Mouse (Mus musculus) hindbrain, postnatal 0 days (tissue): ENCODE measurements at regions not wholly inside any gene's neighbourhood (a gene's known extent, or its start where the extent isn't known, plus 50 kb on each side); places are given as distances from the start of the nearest gene placed in this dataset.

ENCODE experiments used
- ATAC-seq: fragments of 200-750 bp; cut with Nextera tagmentation; 2 replicates; pipeline ENCODE4 v1.8.0; 2017; ENCODE audit warnings: mild to moderate bottlenecking, moderate TSS enrichment, moderate library complexity
- DNase-seq: peaks from one replicate; pipeline ENCODE4 v3.0.0-alpha.2; 2015; ENCODE audit warnings: low spot score
- H3K27ac ChIP-seq: fragments of 300-500 bp; sonication (generic); 2 replicates; pipeline ENCODE4 v1.5.1; 2014; ENCODE audit warnings: mild to moderate bottlenecking
- H3K27me3 ChIP-seq: fragments of 300-500 bp; sonication (generic); 2 replicates; pipeline ENCODE4 v1.6.1; 2014; ENCODE audit warnings: low read length, mixed read lengths; ENCODE audit not compliant: insufficient read depth
- H3K36me3 ChIP-seq: fragments of 300-500 bp; sonication (generic); 2 replicates; pipeline ENCODE4 v1.6.1; 2014; ENCODE audit warnings: low read length, mixed read lengths; ENCODE audit not compliant: insufficient read depth
- H3K4me1 ChIP-seq: fragments of 300-500 bp; sonication (generic); 2 replicates; pipeline ENCODE4 v1.6.1; 2014; ENCODE audit warnings: antibody characterized with exemption, low read length, mixed read lengths; ENCODE audit not compliant: insufficient read depth
- H3K4me2 ChIP-seq: fragments of 300-500 bp; sonication (generic); 2 replicates; pipeline ENCODE4 v1.6.1; 2014; ENCODE audit warnings: low read depth, mild to moderate bottlenecking, low read length, moderate library complexity, mixed read lengths
- H3K4me3 ChIP-seq: fragments of 300-500 bp; sonication (generic); 2 replicates; pipeline ENCODE4 v1.5.1; 2014; ENCODE audit warnings: low read length
- H3K9ac ChIP-seq: fragments of 300-500 bp; sonication (generic); replicated peaks from 2 replicates; pipeline ENCODE4 v1.6.1; 2014; ENCODE audit warnings: mild to moderate bottlenecking, low read length, moderate library complexity, mixed read lengths
- H3K9me3 ChIP-seq: fragments of 300-500 bp; sonication (generic); 2 replicates; pipeline ENCODE4 v1.6.1; 2016; ENCODE audit warnings: low read length, mixed read lengths
- CTCF ChIP-seq: IDR thresholded peaks from 2 replicates; pipeline ENCODE4 v1.5.1; 2016; ENCODE audit warnings: antibody characterized with exemption, control low read depth, low read depth
- WGBS: fragments of 180-500 bp; shearing (Covaris S2); extraction: QIAGEN DNeasy Blood & Tissue Kit; methylation state at CpG from one replicate; pipeline ENCODE4 v1.1.7; 2014; 5-methylcytosine and 5-hydroxymethylcytosine counted together

- Histone ChIP-seq H3K9ac (no peak overlapping the region), H3K4me2 (no peak overlapping the region), H3K9me3 (no peaks in the 10 kb centered on the region), H3K27me3 (no peaks in the 10 kb centered on the region), H3K4me1 (no peaks in the 10 kb centered on the region; the same call in 1 of the 2 replicates), H3K36me3 (no peaks in the 10 kb centered on the region), H3K4me3 (no peak overlapping the region), H3K27ac (no peak overlapping the region)
- 0 out of 2 replicates have a peak, but pooled peaks have one; percentile 21 for ATAC-seq
- no peak for TF ChIP-seq CTCF
- peak; percentile 25 for DNase-seq
- 49% methylated on average over 7 of the region's 7 CpGs for WGBS
These were observed 174.0 kb upstream of the Cops8 start for GRCm38 (mm10) chr1:90428774-90429173.

GRCm38 (mm10) chr1:90430480-90430879, 172.3 kb upstream of the Cops8 start:
- Histone ChIP-seq H3K27ac (no peak overlapping the region), H3K4me3 (no peak overlapping the region), H3K36me3 (no peaks in the 10 kb centered on the region), H3K4me2 (no peak overlapping the region), H3K9me3 (no peaks in the 10 kb centered on the region), H3K4me1 (no peaks in the 10 kb centered on the region; the same call in 1 of the 2 replicates), H3K9ac (no peak overlapping the region), H3K27me3 (no peaks in the 10 kb centered on the region)
- ATAC-seq (no peak), DNase-seq (no peak)
- 87% methylated on average over 9 of the region's 9 CpGs for WGBS
- TF ChIP-seq CTCF: no peak

GRCm38 (mm10) chr1:90431783-90432182, 171.0 kb upstream of the Cops8 start:
- no peaks in the 10 kb centered on the region for H3K27me3 ChIP-seq
- H3K4me1 ChIP-seq: no peaks in the 10 kb centered on the region; the same call in 1 of the 2 replicates
- H3K4me3 ChIP-seq: no peak overlapping the region
- no peak overlapping the region for H3K27ac ChIP-seq
- no peaks in the 10 kb centered on the region for H3K36me3 ChIP-seq
- no peak for TF ChIP-seq CTCF
- 65% methylated on average over 6 of the region's 6 CpGs for WGBS
- ATAC-seq (no peak), DNase-seq (no peak)
- H3K9me3 ChIP-seq: no peaks in the 10 kb centered on the region
- H3K4me2 ChIP-seq: no peak overlapping the region
- no peak overlapping the region for H3K9ac ChIP-seq

GRCm38 (mm10) chr1:90433911-90434310, 168.9 kb upstream of the Cops8 start:
- no peak overlapping the region for H3K9ac ChIP-seq
- no peak for TF ChIP-seq CTCF
- no peak overlapping the region for H3K4me2 ChIP-seq
- WGBS: 77% methylated on average over 5 of the region's 5 CpGs
- no peak for DNase-seq
- H3K4me1 ChIP-seq: no peaks in the 10 kb centered on the region; the same call in 1 of the 2 replicates
- ATAC-seq: no peak
- H3K4me3 ChIP-seq: no peak overlapping the region
- no peaks in the 10 kb centered on the region for H3K36me3 ChIP-seq
- no peak overlapping the region for H3K27ac ChIP-seq
- H3K27me3 ChIP-seq: no peaks in the 10 kb centered on the region
- no peaks in the 10 kb centered on the region for H3K9me3 ChIP-seq

GRCm38 (mm10) chr1:90440638-90441037, 162.1 kb upstream of the Cops8 start:
- peaks cover 5% of the 10 kb centered on the region; the same call in 1 of the 2 replicates for H3K4me1 ChIP-seq
- no peaks in the 10 kb centered on the region for H3K27me3 ChIP-seq
- DNase-seq (no peak), ATAC-seq (peak; percentile 67)
- H3K4me2 ChIP-seq: no peak overlapping the region
- H3K9me3 ChIP-seq: no peaks in the 10 kb centered on the region
- no peak overlapping the region for H3K4me3 ChIP-seq
- H3K9ac ChIP-seq: no peak overlapping the region
- no peak overlapping the region; the same call in 1 of the 2 replicates for H3K27ac ChIP-seq
- TF ChIP-seq CTCF: 0 out of 2 replicates have a peak, but pooled peaks have one; percentile 17
- H3K36me3 ChIP-seq: no peaks in the 10 kb centered on the region
- 13% methylated on average over 1 of the region's 1 CpGs for WGBS

GRCm38 (mm10) chr1:90441134-90441868, 161.5 kb upstream of the Cops8 start:
- no peaks in the 10 kb centered on the region for H3K27me3 ChIP-seq
- no peak overlapping the region for H3K9ac ChIP-seq
- DNase-seq (no peak), ATAC-seq (0 out of 2 replicates have a peak, but pooled peaks have one; percentile 38)
- H3K36me3 ChIP-seq: no peaks in the 10 kb centered on the region
- H3K27ac ChIP-seq: no peak overlapping the region
- H3K4me1 ChIP-seq: peaks cover 5% of the 10 kb centered on the region; the same call in 1 of the 2 replicates
- no peak overlapping the region for H3K4me3 ChIP-seq
- WGBS: 37% methylated on average over 10 of the region's 10 CpGs
- H3K9me3 ChIP-seq: no peaks in the 10 kb centered on the region
- no peak overlapping the region for H3K4me2 ChIP-seq
- no peak for TF ChIP-seq CTCF
